Mouse (Mus musculus) 3T3-L1 (cell line): ENCODE results near the gene Akr1c12.
"Not testable (repeated sequence)": the region's sequence is repeated elsewhere in the genome, so short reads cannot be mapped to it uniquely, and the experiment has no call there.

Experiments
- DNase-seq: peaks from one replicate; pipeline ENCODE4 v3.0.0-alpha.2; 2015; ENCODE audit warnings: low read depth, low spot score

Gene Akr1c12

GRCm38 (mm10) chr13:4279284-4279683 is at the start of gene Akr1c12:
TSS of gene Akr1c12 (minus strand) at chr13:4279433.
- no peak for DNase-seq

GRCm38 (mm10) chr13:4318773-4319172 is 39.5 kb upstream of the Akr1c12 start:
- no peak for DNase-seq

- peak; percentile 18 for DNase-seq
Observed at GRCm38 (mm10) chr13:4313907-4314306, 34.7 kb upstream of the Akr1c12 start.

- no peak for DNase-seq
Observed at GRCm38 (mm10) chr13:4304861-4305565, 25.8 kb upstream of the Akr1c12 start.

GRCm38 (mm10) chr13:4296991-4297390 is 17.8 kb upstream of the Akr1c12 start:
- no peak for DNase-seq

GRCm38 (mm10) chr13:4281471-4282412 is 2.5 kb upstream of the Akr1c12 start:
- peak; percentile 71 for DNase-seq

- no peak for DNase-seq
Observed at GRCm38 (mm10) chr13:4277526-4277925, 1.7 kb downstream of the Akr1c12 start.

GRCm38 (mm10) chr13:4270860-4271259 is 8.4 kb downstream of the Akr1c12 start:
- DNase-seq, result no peak

- not testable (repeated sequence) for DNase-seq
Observed at GRCm38 (mm10) chr13:4265455-4265854, 13.8 kb downstream of the Akr1c12 start.

GRCm38 (mm10) chr13:4265047-4265446 is 14.2 kb downstream of the Akr1c12 start:
- no peak for DNase-seq

- DNase-seq, result no peak
Observed at GRCm38 (mm10) chr13:4264612-4265011, 14.6 kb downstream of the Akr1c12 start.

GRCm38 (mm10) chr13:4257349-4257748 is 21.9 kb downstream of the Akr1c12 start:
- no peak for DNase-seq

- not testable (repeated sequence) for DNase-seq
Observed at GRCm38 (mm10) chr13:4256894-4257293, 22.3 kb downstream of the Akr1c12 start.

- DNase-seq, result no peak
Observed at GRCm38 (mm10) chr13:4249347-4249746, 29.9 kb downstream of the Akr1c12 start.

GRCm38 (mm10) chr13:4244861-4245559 is 34.2 kb downstream of the Akr1c12 start:
- DNase-seq, result no peak

GRCm38 (mm10) chr13:4233536-4234172 is 45.6 kb downstream of the Akr1c12 start:
- no peak for DNase-seq

- DNase-seq, result no peak
Observed at GRCm38 (mm10) chr13:4233135-4233534, 46.1 kb downstream of the Akr1c12 start.

- no peak for DNase-seq
Observed at GRCm38 (mm10) chr13:4230841-4231623, 48.2 kb downstream of the Akr1c12 start.

GRCm38 (mm10) chr13:4228441-4228840 is 50.8 kb downstream of the Akr1c12 start, which contains the start of gene Akr1c19:
TSS of gene Akr1c19 (plus strand) at chr13:4228700.
- no peak for DNase-seq
